Mouse (Mus musculus) brain, embryonic 14.5 days (tissue): ENCODE measurements around the gene Pgpep1l.

Experiments used
- CTCF ChIP-seq: fragments of 200-500 bp; IDR thresholded peaks from 2 replicates; pipeline ENCODE4 v1.5.1; 2012; ENCODE audit warnings: inconsistent platforms, mild to moderate bottlenecking, moderate library complexity, borderline replicate concordance; ENCODE audit not compliant: insufficient read depth, insufficient read length; ENCODE audit errors: extremely low read depth
- POLR2A ChIP-seq: fragments of 200-500 bp; IDR thresholded peaks from 2 replicates; pipeline ENCODE4 v1.6.1; 2012; ENCODE audit warnings: mild to moderate bottlenecking, inconsistent platforms, borderline replicate concordance; ENCODE audit not compliant: poor library complexity, insufficient read depth, insufficient read length, severe bottlenecking; ENCODE audit errors: extremely low read depth

DNA sequence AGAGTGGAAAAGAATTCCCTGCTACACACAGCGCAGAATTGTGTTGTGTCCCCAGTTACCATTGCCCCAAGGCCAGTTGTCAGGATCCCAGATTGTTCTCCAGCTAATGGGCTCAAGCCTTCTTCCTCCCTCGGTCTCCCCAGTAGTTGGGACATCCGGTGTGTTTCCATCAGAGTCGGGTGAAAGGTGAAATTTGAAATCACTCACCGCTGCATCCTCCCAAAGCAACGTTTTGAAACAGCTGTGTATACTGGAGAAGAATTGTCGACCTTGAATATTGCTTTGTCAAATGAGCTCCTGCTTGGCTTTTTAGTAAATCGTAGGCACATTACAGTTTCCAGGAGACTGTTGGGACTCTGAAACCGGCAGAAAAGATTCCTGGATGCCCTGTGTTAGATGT, 10.9 kb upstream of the Pgpep1l start:
- TF ChIP-seq CTCF: no peak
- no peak for TF ChIP-seq POLR2A
